Mouse (Mus musculus): ENCODE measurements around the gene Stk38l. TPM values are rescaled to one million over a fixed set of nuclear protein-coding genes. Genes with fewer than 3 reads are reported as not detected.
"Not testable (repeated sequence)": the region's sequence is repeated elsewhere in the genome, so short reads cannot be mapped to it uniquely, and the experiment has no call there.

Gene Stk38l
- polyA plus RNA-seq, 1 experiment, result 7.8 TPM

GRCm38 (mm10) chr6:146738889-146739288 is 14.1 kb downstream of the Stk38l start:
- TF ChIP-seq POLR2A (IDR thresholded peaks at IDR 0.05; ENCODE audit: borderline replicate concordance, extremely low read depth, insufficient read depth, insufficient read length, poor library complexity, severe bottlenecking), result no peak
- TF ChIP-seq CTCF (IDR thresholded peaks at IDR 0.05; ENCODE audit: borderline replicate concordance, extremely low read depth, insufficient read depth, insufficient read length), result no peak
- peak; percentile 67 for DNase-seq (ENCODE audit: low read depth)

GRCm38 (mm10) chr6:146740724-146741123 is 15.9 kb downstream of the Stk38l start:
- no peak for DNase-seq (ENCODE audit: low read depth)
- TF ChIP-seq POLR2A (IDR thresholded peaks at IDR 0.05; ENCODE audit: borderline replicate concordance, extremely low read depth, insufficient read depth, insufficient read length, poor library complexity, severe bottlenecking) (no peak), CTCF (IDR thresholded peaks at IDR 0.05; ENCODE audit: borderline replicate concordance, extremely low read depth, insufficient read depth, insufficient read length) (no peak)

GRCm38 (mm10) chr6:146741986-146742635 is 17.3 kb downstream of the Stk38l start:
- DNase-seq (ENCODE audit: low read depth), result no peak
- TF ChIP-seq CTCF (IDR thresholded peaks at IDR 0.05; ENCODE audit: borderline replicate concordance, extremely low read depth, insufficient read depth, insufficient read length) (no peak), POLR2A (IDR thresholded peaks at IDR 0.05; ENCODE audit: borderline replicate concordance, extremely low read depth, insufficient read depth, insufficient read length, poor library complexity, severe bottlenecking) (no peak)

GRCm38 (mm10) chr6:146744266-146744665 is 19.5 kb downstream of the Stk38l start:
- not testable (repeated sequence) for DNase-seq (ENCODE audit: low read depth)

GRCm38 (mm10) chr6:146745180-146745579 is 20.4 kb downstream of the Stk38l start:
- no peak for DNase-seq (ENCODE audit: low read depth)
- TF ChIP-seq POLR2A (IDR thresholded peaks at IDR 0.05; ENCODE audit: borderline replicate concordance, extremely low read depth, insufficient read depth, insufficient read length, poor library complexity, severe bottlenecking), result no peak
- TF ChIP-seq CTCF (IDR thresholded peaks at IDR 0.05; ENCODE audit: borderline replicate concordance, extremely low read depth, insufficient read depth, insufficient read length), result no peak

GRCm38 (mm10) chr6:146746577-146746976 is 21.8 kb downstream of the Stk38l start:
- no peak for TF ChIP-seq POLR2A (IDR thresholded peaks at IDR 0.05; ENCODE audit: borderline replicate concordance, extremely low read depth, insufficient read depth, insufficient read length, poor library complexity, severe bottlenecking)
- no peak for TF ChIP-seq CTCF (IDR thresholded peaks at IDR 0.05; ENCODE audit: borderline replicate concordance, extremely low read depth, insufficient read depth, insufficient read length)
- DNase-seq (ENCODE audit: low read depth), result no peak

GRCm38 (mm10) chr6:146747057-146747456 is 22.3 kb downstream of the Stk38l start:
- DNase-seq (ENCODE audit: low read depth), result no peak
- TF ChIP-seq CTCF (IDR thresholded peaks at IDR 0.05; ENCODE audit: borderline replicate concordance, extremely low read depth, insufficient read depth, insufficient read length) (no peak), POLR2A (IDR thresholded peaks at IDR 0.05; ENCODE audit: borderline replicate concordance, extremely low read depth, insufficient read depth, insufficient read length, poor library complexity, severe bottlenecking) (no peak)

GRCm38 (mm10) chr6:146748271-146748670 is 23.5 kb downstream of the Stk38l start:
- no peak for DNase-seq (ENCODE audit: low read depth)

GRCm38 (mm10) chr6:146751671-146752070 is 26.9 kb downstream of the Stk38l start:
- DNase-seq (ENCODE audit: low read depth), result peak; percentile 44
- TF ChIP-seq CTCF (IDR thresholded peaks at IDR 0.05; ENCODE audit: borderline replicate concordance, extremely low read depth, insufficient read depth, insufficient read length) (no peak), POLR2A (IDR thresholded peaks at IDR 0.05; ENCODE audit: borderline replicate concordance, extremely low read depth, insufficient read depth, insufficient read length, poor library complexity, severe bottlenecking) (no peak)

More at GRCm38 (mm10) chr6:146748271-146748670, 23.5 kb downstream of the Stk38l start:
- no peak for TF ChIP-seq POLR2A (IDR thresholded peaks at IDR 0.05; ENCODE audit: borderline replicate concordance, extremely low read depth, insufficient read depth, insufficient read length, poor library complexity, severe bottlenecking)
- no peak for TF ChIP-seq CTCF (IDR thresholded peaks at IDR 0.05; ENCODE audit: borderline replicate concordance, extremely low read depth, insufficient read depth, insufficient read length)

- no peak for TF ChIP-seq CTCF (IDR thresholded peaks at IDR 0.05; ENCODE audit: borderline replicate concordance, extremely low read depth, insufficient read depth, insufficient read length)
- TF ChIP-seq POLR2A (IDR thresholded peaks at IDR 0.05; ENCODE audit: borderline replicate concordance, extremely low read depth, insufficient read depth, insufficient read length, poor library complexity, severe bottlenecking), result no peak
- DNase-seq (ENCODE audit: low read depth), result no peak
These were observed 27.4 kb downstream of the Stk38l start for GRCm38 (mm10) chr6:146752178-146752577.

- no peak for TF ChIP-seq POLR2A (IDR thresholded peaks at IDR 0.05; ENCODE audit: borderline replicate concordance, extremely low read depth, insufficient read depth, insufficient read length, poor library complexity, severe bottlenecking)
- no peak for TF ChIP-seq CTCF (IDR thresholded peaks at IDR 0.05; ENCODE audit: borderline replicate concordance, extremely low read depth, insufficient read depth, insufficient read length)
These were observed 27.8 kb downstream of the Stk38l start for GRCm38 (mm10) chr6:146752612-146753011.

GRCm38 (mm10) chr6:146753560-146754160 is 28.9 kb downstream of the Stk38l start:
- TF ChIP-seq CTCF (IDR thresholded peaks at IDR 0.05; ENCODE audit: borderline replicate concordance, extremely low read depth, insufficient read depth, insufficient read length) (no peak), POLR2A (IDR thresholded peaks at IDR 0.05; ENCODE audit: borderline replicate concordance, extremely low read depth, insufficient read depth, insufficient read length, poor library complexity, severe bottlenecking) (no peak)
- DNase-seq (ENCODE audit: low read depth), result no peak

More at GRCm38 (mm10) chr6:146752612-146753011, 27.8 kb downstream of the Stk38l start:
- peak; percentile 47 for DNase-seq (ENCODE audit: low read depth)

Measured in brain, embryonic 14.5 days (tissue).